Mouse (Mus musculus) heart, adult 8-10 months (tissue): ENCODE data around the gene Ric3. TPM values are rescaled to one million over a fixed set of nuclear protein-coding genes. Genes with fewer than 3 reads are reported as not detected.
"Not testable (repeated sequence)": the region's sequence is repeated elsewhere in the genome, so short reads cannot be mapped to it uniquely, and the experiment has no call there.

Source experiments
- DNase-seq: peaks from one replicate; pipeline ENCODE4 v3.0.0; 2022; ENCODE audit warnings: low spot score
- total RNA-seq, 4 experiments: library from RNA; stranded (reverse); gene quantifications; 2 replicates each; pipeline ENCODE4 v1.2.4; 2022

The Ric3 gene
- total RNA-seq, result 1 to 10 TPM; 2.1 to 5.0 (median 2.9) TPM

GRCm38 (mm10) chr7:109083113-109083812, at the start of gene Ric3:
Ric3 (minus strand) TSS chr7:109083331.
- DNase-seq, result peak; percentile 40

DNA sequence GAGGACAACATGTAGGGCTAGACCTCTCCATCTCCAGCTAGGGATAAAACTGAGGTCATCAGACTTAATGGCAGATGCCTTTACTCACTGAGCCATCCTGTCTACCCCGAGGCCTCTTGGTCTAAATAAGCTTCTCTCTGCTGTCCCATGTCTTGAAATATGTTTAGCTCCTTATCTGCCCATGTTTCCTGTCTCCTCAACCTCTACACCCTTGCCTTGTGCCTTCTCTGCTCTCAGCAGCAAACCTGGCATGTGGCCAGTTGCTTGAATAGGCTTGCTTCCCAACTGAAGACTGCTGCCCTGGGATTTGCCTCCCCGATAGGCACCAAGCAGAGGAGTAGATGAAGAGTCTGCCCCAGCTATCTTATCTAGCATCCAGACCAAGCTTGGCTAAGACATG, 48.4 kb upstream of the Ric3 start:
- no peak for DNase-seq

GRCm38 (mm10) chr7:109129946-109130686, 47.0 kb upstream of the Ric3 start:
- DNase-seq, result no peak

DNA sequence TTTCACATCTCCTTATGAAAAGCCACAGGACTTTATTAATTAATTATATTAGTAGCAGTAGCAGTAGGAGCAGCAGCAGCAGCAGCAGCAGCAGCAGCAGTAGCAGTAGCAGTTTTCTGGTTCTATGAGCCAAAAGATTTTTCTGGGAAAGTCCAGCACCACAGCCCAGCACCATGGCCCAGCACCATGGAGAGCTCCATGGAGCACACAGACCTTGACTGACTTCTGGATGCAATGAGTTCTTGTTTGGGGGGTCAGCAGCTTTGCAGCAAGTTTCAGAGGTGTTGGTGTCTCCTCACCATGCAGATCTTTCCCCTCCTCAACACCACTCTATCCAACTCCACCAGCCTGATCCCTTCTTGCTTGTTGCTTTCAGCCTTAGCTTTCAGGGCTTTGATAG, 46.3 kb upstream of the Ric3 start:
- DNase-seq, result no peak

DNA sequence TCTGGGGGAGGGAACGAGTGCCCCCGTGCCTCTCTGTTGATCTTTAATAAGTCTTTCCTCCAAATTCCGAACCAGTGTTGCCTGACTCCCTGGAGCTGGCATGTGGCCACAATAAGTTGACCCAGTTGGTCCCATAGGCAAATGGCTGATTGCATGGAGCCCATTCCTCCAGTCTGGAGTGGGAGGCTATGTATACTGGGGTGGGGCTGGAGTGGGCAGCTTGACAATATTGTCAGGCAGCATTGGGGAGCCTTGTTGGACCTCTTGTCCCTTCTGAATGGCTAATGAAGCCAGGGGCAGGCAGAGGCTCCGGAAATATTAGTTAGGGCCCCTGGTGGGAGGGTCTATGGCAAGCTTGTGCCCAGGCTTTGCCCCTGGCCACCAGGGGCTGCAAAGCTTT, 32.8 kb upstream of the Ric3 start:
- no peak for DNase-seq

DNA sequence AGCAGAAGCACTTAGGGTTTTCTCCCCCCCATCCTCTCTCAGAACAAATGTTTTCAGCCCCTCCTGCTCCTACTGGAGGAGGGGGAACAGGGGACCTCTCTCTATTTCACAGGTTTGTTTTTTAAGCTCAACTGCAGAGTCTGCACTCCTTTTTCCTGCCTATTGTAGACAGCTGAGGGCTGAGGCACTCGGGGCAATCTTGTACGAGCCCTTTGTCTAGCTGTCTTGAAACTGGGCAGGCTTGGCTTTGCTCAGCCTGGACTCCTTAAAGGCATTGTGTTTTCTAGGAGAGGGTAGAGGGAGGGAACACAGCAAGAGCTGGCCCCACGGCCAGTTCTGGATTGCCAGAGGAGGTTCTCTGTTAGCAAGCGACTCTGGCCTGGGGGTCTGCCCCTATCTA, 32.4 kb upstream of the Ric3 start:
- not testable (repeated sequence) for DNase-seq

GRCm38 (mm10) chr7:109114950-109115349, 31.8 kb upstream of the Ric3 start:
- DNase-seq, result no peak

DNA sequence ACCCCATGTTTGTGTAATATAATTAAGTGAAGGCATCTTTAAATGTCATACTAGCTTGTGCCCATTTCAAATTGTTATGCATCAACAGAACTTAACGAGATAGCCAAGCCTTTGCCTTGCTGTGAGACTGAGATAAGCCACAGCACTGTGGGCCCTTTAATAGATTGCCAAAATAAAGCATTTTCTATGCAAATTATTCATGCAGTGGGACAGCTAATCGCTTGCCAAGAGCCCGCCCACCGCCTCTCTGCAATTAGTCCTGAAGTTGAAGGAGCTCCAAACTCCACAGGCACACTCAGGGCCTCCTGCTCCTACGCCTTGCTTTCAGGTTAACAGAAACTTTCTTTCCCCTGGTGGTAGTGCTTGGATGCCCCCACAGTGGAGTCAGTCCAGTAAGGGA, 27.9 kb upstream of the Ric3 start:
- no peak for DNase-seq

- no peak for DNase-seq
These were observed 21.8 kb upstream of the Ric3 start for GRCm38 (mm10) chr7:109104894-109105293.

- DNase-seq, result no peak
These were observed 18.0 kb upstream of the Ric3 start for GRCm38 (mm10) chr7:109101167-109101566.

GRCm38 (mm10) chr7:109098145-109099018, 15.3 kb upstream of the Ric3 start:
- peak; percentile 24 for DNase-seq

DNA sequence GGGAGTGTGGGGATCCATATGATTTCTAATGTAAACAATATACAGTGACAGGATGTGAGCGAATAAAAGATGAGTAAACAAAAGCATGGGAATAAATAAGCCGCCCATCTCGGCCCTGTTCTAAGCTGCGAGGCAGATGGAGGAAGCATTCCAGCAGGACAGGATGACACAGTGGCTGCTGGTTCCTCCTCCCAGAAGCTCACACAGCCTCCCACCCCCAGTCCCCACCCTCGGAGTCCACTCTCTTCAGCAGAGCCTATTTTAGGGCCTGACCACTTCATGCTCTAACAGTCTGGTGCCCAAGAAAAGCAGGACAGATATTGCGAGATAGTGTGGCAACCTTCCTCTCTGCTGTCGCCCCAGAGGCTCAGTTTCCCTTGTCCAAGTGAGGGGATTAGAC, 14.1 kb upstream of the Ric3 start:
- no peak for DNase-seq

- no peak for DNase-seq
These were observed 13.5 kb upstream of the Ric3 start for GRCm38 (mm10) chr7:109096618-109097017.

- DNase-seq, result no peak
These were observed 11.2 kb upstream of the Ric3 start for GRCm38 (mm10) chr7:109094294-109094693.

GRCm38 (mm10) chr7:109091316-109091715, 8.2 kb upstream of the Ric3 start:
- DNase-seq, result not testable (repeated sequence)

DNA sequence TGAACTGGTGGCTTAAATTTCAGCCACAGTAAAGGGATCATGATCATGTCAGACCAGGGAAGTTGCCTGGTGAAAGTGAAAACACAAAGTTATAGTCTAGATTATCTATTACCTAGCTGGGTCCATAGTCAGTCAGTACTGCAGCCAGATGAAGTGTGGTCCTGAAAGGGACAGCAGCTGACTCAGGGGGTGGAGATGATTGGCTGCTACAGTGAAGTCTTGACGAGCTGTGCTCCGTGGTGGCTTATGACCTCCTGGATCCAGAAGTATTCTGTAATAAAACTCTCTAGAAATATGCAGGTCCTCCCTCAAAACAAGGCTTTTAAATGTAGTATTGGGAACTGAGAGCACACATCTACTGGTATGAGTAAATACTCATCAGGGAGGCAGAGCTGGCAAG, 3.8 kb upstream of the Ric3 start:
- DNase-seq, result no peak

DNA sequence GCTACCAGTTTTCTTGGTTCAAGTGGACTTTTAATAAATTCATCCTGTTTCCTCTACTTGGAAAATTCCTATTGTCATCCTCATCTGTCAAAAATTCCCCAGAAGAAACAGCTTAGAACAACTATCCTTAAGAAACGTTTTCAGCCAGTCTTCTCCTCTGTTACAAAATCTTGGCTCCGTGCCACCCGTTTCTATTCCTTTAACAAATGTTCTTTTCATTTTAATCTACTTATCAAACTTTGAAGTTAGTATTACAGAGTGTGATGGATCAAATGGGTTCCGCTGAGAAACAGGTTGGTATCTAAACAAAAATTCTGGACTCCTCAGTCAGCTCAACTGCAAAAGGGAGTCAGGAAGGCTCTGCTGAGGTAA, 668 bp upstream of the Ric3 start:
- DNase-seq, result no peak

- DNase-seq, result peak; percentile 4
These were observed 640 bp downstream of the Ric3 start for GRCm38 (mm10) chr7:109082269-109083112.

- DNase-seq, result no peak
These were observed 10.8 kb downstream of the Ric3 start for GRCm38 (mm10) chr7:109072326-109072725.

- DNase-seq, result no peak
These were observed 13.5 kb downstream of the Ric3 start for GRCm38 (mm10) chr7:109069641-109070040.

DNA sequence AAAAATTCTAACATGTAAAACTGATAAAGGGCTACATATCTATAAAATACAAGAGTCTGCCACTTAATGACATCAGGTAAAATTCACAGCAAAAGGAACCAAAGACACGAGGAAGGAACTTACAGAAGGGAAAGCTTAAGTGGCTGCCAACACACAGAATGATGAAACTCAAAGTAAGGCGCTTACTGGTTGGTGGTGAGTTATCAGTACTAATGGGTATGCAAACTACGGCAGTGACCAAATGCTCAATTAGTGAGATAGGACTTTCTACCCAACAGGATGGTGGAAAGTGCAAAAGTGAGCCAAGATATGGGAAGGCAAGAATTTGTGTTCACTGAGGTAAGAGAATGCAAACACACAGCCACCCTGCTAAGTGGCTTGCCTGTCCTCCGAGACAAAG, 23.6 kb downstream of the Ric3 start:
- no peak for DNase-seq
